Mouse (Mus musculus) heart, adult 18-20 months (tissue): Measurements from ENCODE around the gene Nsun7. TPM values are rescaled to one million over a fixed set of nuclear protein-coding genes. Genes with fewer than 3 reads are reported as not detected.
A peak's percentile ranks its signal among the peaks of the same experiment; 100 is the strongest.
"Not testable (repeated sequence)": the region's sequence is repeated elsewhere in the genome, so short reads cannot be mapped to it uniquely, and the experiment has no call there.

Experiments used
- DNase-seq, 2 experiments: peaks; one replicate each; pipeline ENCODE4 v3.0.0; 2021 to 2022; ENCODE audit warnings: mixed read lengths in 1 of 2
- long read RNA-seq, 2 experiments: library from polyadenylated mRNA; stranded (forward); transcript quantifications; one replicate each; pipeline ENCODE4 v2.0.0; 2021
- total RNA-seq, 2 experiments: library from RNA; stranded (reverse); gene quantifications; 2 replicates each; pipeline ENCODE4 v1.2.3; 2021

Gene Nsun7
- total RNA-seq, result not detected
- long read RNA-seq, experiment 1, result 0 reads
- long read RNA-seq, experiment 2, partial matches to known transcripts, result 0 of 1 reads
- long read RNA-seq, experiment 2, other reads (novel, unspliced or antisense), result 1 of 1 reads

GRCm38 (mm10) chr5:66259756-66260448 lies at the start of gene Nsun7:
Gene Nsun7, plus strand, starts transcription at chr5:66259897.
- DNase-seq, result peak; percentile 68 to 84

GRCm38 (mm10) chr5:66214395-66214935 lies 45.2 kb upstream of the Nsun7 start:
- DNase-seq, result no peak

- DNase-seq, result no peak
Observed at GRCm38 (mm10) chr5:66215569-66216277, 44.0 kb upstream of the Nsun7 start.

- no peak for DNase-seq
Observed at GRCm38 (mm10) chr5:66219692-66220091, 40.0 kb upstream of the Nsun7 start.

GRCm38 (mm10) chr5:66220620-66221019 lies 39.1 kb upstream of the Nsun7 start:
- DNase-seq, result no peak

- peak in 1 of 2 experiments; percentile 4 for DNase-seq
Observed at GRCm38 (mm10) chr5:66222916-66223315, 36.8 kb upstream of the Nsun7 start.

- DNase-seq, result no peak
Observed at GRCm38 (mm10) chr5:66226526-66226925, 33.2 kb upstream of the Nsun7 start.

- no peak for DNase-seq
Observed at GRCm38 (mm10) chr5:66231660-66232269, 27.9 kb upstream of the Nsun7 start.

- DNase-seq, result no peak
Observed at GRCm38 (mm10) chr5:66232456-66232855, 27.2 kb upstream of the Nsun7 start.

GRCm38 (mm10) chr5:66241894-66242293 lies 17.8 kb upstream of the Nsun7 start:
- DNase-seq, result peak in 1 of 2 experiments; percentile 21

- DNase-seq, result no peak
Observed at GRCm38 (mm10) chr5:66243467-66243866, 16.2 kb upstream of the Nsun7 start.

- no peak for DNase-seq
Observed at GRCm38 (mm10) chr5:66244043-66244660, 15.5 kb upstream of the Nsun7 start.

- no peak for DNase-seq
Observed at GRCm38 (mm10) chr5:66245958-66246497, 13.7 kb upstream of the Nsun7 start.

GRCm38 (mm10) chr5:66253219-66253618 lies 6.5 kb upstream of the Nsun7 start:
- no peak for DNase-seq

GRCm38 (mm10) chr5:66255044-66255443 lies 4.7 kb upstream of the Nsun7 start:
- DNase-seq, result no peak

GRCm38 (mm10) chr5:66259000-66259399 lies 697 bp upstream of the Nsun7 start:
- no peak for DNase-seq

- not testable (repeated sequence) for DNase-seq
Observed at GRCm38 (mm10) chr5:66259431-66259755, 304 bp upstream of the Nsun7 start.

- DNase-seq, result no peak
Observed at GRCm38 (mm10) chr5:66262475-66262874, 2.8 kb downstream of the Nsun7 start.

- peak in 1 of 2 experiments; percentile 59 for DNase-seq
Observed at GRCm38 (mm10) chr5:66263398-66263797, 3.7 kb downstream of the Nsun7 start.

- DNase-seq, result peak; percentile 59 to 60
Observed at GRCm38 (mm10) chr5:66269616-66270015, 9.9 kb downstream of the Nsun7 start.

GRCm38 (mm10) chr5:66271141-66271540 lies 11.4 kb downstream of the Nsun7 start:
- DNase-seq, result no peak

- no peak for DNase-seq
Observed at GRCm38 (mm10) chr5:66274417-66274816, 14.7 kb downstream of the Nsun7 start.
